Mouse (Mus musculus): ENCODE results near the gene Col5a1.

Gene Col5a1

DNA sequence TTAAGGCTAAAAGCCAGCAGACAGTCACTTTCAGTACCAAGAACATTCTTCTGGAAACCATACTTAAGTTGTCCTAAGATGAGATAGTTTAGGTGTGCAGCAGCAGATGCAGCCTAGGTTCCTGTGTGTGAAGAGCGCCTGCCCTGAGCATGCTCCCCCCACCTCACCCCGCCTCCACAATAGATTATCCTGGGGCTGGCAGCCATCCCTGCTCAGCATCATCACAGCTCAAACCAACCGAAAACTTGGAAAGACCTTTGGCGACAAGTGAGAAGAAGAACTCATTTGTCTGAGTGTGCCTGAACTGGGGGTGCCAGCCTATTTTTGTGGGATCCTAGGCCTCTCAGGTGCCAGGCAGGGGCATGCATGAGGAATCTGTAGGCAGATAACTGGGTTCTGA, 139.6 kb downstream of the Col5a1 start:
- DNase-seq (ENCODE audit: inconsistent age in 2 of 2, low spot score in 1 of 2) = no peak

- no peak for DNase-seq (ENCODE audit: inconsistent age in 2 of 2, low spot score in 1 of 2)
Measured at GRCm38 (mm10) chr2:28031860-28032259, 145.6 kb downstream of the Col5a1 start.

GRCm38 (mm10) chr2:28032469-28032868, 146.2 kb downstream of the Col5a1 start:
- no peak for DNase-seq (ENCODE audit: inconsistent age in 2 of 2, low spot score in 1 of 2)

DNA sequence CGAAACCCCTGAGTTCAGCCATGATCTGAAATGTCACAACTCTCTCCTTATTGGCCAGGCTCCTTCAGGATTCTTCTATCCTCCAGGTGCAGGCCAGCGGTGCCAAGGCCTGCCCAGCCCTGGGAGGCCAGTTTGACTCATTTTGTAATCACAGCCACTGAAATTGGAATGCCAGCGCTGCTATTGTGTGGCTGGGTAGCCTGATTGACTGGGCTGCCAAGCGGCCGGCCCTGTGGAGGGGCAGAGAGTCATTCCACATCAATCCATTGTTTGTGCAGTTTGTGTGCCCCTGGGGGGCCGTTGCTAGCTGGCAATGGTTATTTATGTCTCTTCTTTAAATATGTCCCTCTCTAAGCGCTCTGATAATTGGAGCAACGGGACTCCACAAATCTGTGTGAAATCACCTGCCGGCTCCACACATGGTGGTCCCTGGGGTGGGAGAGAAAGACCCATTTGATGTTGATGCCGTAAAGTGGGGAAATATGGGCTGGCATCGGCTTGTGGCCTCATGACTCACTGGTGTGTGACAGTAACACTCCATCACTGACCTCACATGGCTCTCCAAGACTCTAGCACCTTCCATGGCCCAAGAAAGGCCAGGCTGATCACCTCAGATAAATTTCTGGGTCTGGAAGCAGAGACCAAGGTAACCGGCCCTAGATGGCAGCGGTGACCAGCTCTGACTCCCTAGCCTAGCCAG, 147.9 kb downstream of the Col5a1 start:
- DNase-seq (ENCODE audit: inconsistent age in 2 of 2, low spot score in 1 of 2) = peak; percentile 21 to 77

- DNase-seq (ENCODE audit: inconsistent age in 2 of 2, low spot score in 1 of 2) = no peak
Measured at GRCm38 (mm10) chr2:28036788-28037187, 150.6 kb downstream of the Col5a1 start.

GRCm38 (mm10) chr2:28037505-28038390, 151.5 kb downstream of the Col5a1 start:
- DNase-seq (ENCODE audit: inconsistent age in 2 of 2, low spot score in 1 of 2) = peak in 1 of 2 experiments; percentile 52

- peak in 1 of 2 experiments; percentile 42 for DNase-seq (ENCODE audit: inconsistent age in 2 of 2, low spot score in 1 of 2)
Measured at GRCm38 (mm10) chr2:28038391-28039096, 152.3 kb downstream of the Col5a1 start.

GRCm38 (mm10) chr2:28039647-28040325, 153.6 kb downstream of the Col5a1 start:
- peak in 1 of 2 experiments; percentile 75 for DNase-seq (ENCODE audit: inconsistent age in 2 of 2, low spot score in 1 of 2)

DNA sequence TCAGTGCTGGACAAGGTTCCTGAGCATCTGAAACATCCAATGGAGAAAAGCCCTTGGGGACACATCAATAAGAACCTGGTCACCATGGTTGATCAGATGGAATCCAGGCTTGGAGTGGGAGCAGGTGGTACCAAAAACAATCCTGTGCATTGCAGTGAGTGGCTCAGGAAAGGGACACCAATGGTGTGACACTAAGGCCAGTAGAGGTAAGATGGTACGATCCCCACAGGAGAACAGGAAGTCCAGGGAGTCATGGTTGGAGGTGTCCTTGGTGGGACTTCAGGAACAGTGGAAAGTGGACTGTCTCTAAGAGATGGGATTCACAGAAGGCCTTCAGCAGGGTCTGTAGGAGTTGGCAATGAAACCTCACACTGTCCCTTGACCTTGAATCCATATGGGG, 154.2 kb downstream of the Col5a1 start:
- DNase-seq (ENCODE audit: inconsistent age in 2 of 2, low spot score in 1 of 2) = no peak

DNA sequence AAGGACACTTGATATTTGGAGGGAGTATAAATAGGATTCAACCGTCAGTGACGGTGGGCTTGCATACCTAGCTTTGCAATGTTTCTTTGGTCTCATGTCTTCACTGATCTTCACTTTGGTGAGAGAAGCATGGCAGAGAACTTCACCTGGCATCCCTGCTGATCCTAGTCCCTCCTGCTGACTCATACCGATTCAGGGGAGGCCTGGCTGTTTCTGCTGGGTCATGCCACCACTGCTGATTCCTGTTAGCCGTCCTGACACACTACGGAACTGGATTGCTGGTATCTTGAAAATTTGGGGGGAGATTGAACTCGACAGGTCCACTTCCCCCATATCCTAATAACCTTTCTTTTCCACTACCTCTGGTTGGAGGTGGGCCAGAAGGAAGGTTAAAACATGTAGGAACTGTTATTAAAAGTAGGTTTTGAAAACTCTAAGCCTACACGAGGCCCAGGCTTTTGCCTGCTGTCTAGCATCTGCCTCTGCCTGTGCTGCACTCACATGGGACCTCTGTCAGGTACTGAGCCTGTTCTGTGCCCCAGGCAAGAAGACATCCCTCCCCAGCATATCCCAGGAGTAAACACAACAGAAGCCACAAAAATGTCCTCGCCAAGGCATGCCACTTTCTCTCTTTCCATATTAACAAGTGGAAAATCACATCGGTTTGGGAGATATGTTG, 158.8 kb downstream of the Col5a1 start:
- DNase-seq (ENCODE audit: inconsistent age in 2 of 2, low spot score in 1 of 2) = no peak

DNA sequence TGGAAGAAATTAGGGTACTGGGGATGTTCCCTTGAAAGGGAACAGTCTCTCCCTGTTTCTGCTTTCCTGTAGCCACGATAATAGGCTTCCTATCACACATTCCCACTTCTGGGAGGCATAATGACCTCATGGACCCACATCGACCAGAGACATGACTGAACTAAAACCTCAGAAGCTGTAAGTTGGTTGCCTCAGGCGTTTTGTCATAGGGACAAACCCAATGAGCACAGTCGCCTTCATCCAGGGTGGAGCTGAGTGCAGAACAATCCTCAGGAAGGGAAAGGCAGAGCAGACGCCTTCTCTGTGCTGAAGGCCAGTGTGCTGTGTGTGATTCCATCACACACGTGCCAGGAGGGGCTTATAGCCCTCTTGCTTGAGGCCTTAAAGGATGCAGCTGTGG, 160.1 kb downstream of the Col5a1 start:
- no peak for DNase-seq (ENCODE audit: inconsistent age in 2 of 2, low spot score in 1 of 2)

- DNase-seq (ENCODE audit: inconsistent age in 2 of 2, low spot score in 1 of 2) = no peak
Measured at GRCm38 (mm10) chr2:28047092-28047491, 160.9 kb downstream of the Col5a1 start.

DNA sequence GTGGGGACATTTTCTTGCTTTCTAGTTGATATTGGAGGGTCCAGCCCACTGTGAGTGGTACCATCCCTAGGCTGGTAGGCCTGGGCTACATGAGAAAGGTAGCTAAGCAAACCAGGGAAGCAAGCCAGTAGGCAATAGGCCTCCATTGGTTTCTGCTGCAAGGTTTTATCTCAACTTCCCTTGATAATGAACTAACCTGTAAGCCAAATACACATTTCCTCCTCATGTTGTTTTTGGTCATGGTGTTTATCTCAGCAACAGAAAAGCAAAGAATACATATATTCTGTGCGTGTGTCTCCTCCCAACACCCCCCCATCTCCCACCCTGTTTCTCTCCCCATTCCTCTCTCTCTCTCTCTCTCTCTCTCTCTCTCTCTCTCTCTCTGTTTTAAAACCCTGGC, 173.7 kb downstream of the Col5a1 start:
- DNase-seq (ENCODE audit: inconsistent age in 2 of 2, low spot score in 1 of 2) = no peak

GRCm38 (mm10) chr2:28063711-28064338, 177.6 kb downstream of the Col5a1 start:
- DNase-seq (ENCODE audit: inconsistent age in 2 of 2, low spot score in 1 of 2) = no peak

DNA sequence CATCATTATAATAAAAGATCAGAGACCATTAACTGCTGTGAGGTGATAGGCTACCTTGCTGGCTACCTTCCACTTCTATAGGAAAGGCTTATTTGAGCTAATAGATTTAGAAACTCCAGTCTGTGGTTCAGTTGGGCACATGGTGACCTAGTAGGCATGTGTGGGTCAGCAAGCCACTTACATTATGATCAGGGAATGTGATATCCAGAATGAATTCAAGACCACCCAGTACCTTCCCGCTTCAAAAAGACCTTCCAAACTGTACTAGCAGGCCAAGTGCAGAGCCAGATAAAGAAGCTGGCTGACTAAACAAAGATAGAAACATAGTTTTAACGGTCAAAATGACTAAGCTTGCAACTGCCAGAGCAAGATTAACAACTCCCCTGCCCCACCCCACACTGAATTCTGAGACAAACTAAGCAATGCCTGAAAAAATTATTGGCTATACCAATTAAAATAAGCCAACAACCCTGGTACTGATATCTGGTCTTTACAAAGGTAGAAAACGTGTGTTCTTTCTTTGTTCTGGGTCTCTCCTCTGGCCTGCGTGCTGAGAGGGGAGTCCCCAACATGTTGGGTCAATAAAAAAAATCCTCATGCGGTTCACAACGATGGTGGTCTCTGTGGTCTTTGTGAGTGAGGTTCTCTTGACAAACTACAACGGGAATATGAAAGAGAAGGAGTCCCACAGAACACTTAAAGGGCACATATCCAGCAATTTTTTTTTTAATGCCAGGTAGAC, 178.3 kb downstream of the Col5a1 start:
- DNase-seq (ENCODE audit: inconsistent age in 2 of 2, low spot score in 1 of 2) = no peak

GRCm38 (mm10) chr2:28065081-28065651, 178.9 kb downstream of the Col5a1 start:
- no peak for DNase-seq (ENCODE audit: inconsistent age in 2 of 2, low spot score in 1 of 2)

GRCm38 (mm10) chr2:28066686-28067085, 180.5 kb downstream of the Col5a1 start:
- DNase-seq (ENCODE audit: inconsistent age in 2 of 2, low spot score in 1 of 2) = no peak

- no peak for DNase-seq (ENCODE audit: inconsistent age in 2 of 2, low spot score in 1 of 2)
Measured at GRCm38 (mm10) chr2:28067175-28067574, 180.9 kb downstream of the Col5a1 start.
